Mouse (Mus musculus) intestine, postnatal 0 days (tissue): Measurements from ENCODE around the gene Tfg. TPM values are rescaled to one million over a fixed set of nuclear protein-coding genes. Genes with fewer than 3 reads are reported as not detected.
A peak's percentile ranks its signal among the peaks of the same experiment; 100 is the strongest.

Experiments
- ATAC-seq: fragments of 200-750 bp; cut with Nextera tagmentation; 2 replicates; pipeline ENCODE4 v1.8.0; 2017; ENCODE audit warnings: mild to moderate bottlenecking, moderate TSS enrichment, moderate library complexity
- H3K27ac ChIP-seq: fragments of 300-500 bp; sonication (generic); 2 replicates; pipeline ENCODE4 v1.5.1; 2014; ENCODE audit warnings: mild to moderate bottlenecking, low read depth, low read length, moderate library complexity
- H3K27me3 ChIP-seq: fragments of 300-500 bp; sonication (generic); replicated peaks from 2 replicates; pipeline ENCODE4 v1.6.1; 2014; ENCODE audit warnings: low read length, mixed read lengths; ENCODE audit not compliant: control insufficient read depth, insufficient read depth
- H3K36me3 ChIP-seq: fragments of 300-500 bp; sonication (generic); 2 replicates; pipeline ENCODE4 v1.6.1; 2014; ENCODE audit warnings: mild to moderate bottlenecking, moderate library complexity; ENCODE audit not compliant: control insufficient read depth, insufficient read depth
- H3K4me1 ChIP-seq: fragments of 300-500 bp; sonication (generic); replicated peaks from 2 replicates; pipeline ENCODE4 v1.6.1; 2014; ENCODE audit warnings: antibody characterized with exemption, low read length, mixed read lengths; ENCODE audit not compliant: control insufficient read depth, insufficient read depth
- H3K4me2 ChIP-seq: fragments of 300-500 bp; sonication (generic); replicated peaks from 2 replicates; pipeline ENCODE4 v1.6.1; 2014; ENCODE audit warnings: low read depth, mild to moderate bottlenecking, moderate library complexity
- H3K4me3 ChIP-seq: fragments of 300-500 bp; sonication (generic); 2 replicates; pipeline ENCODE4 v1.5.1; 2014; ENCODE audit warnings: low read depth, low read length
- H3K9ac ChIP-seq: fragments of 300-500 bp; sonication (generic); 2 replicates; pipeline ENCODE4 v1.6.1; 2014; ENCODE audit warnings: mild to moderate bottlenecking, low read depth, low read length
- H3K9me3 ChIP-seq: fragments of 300-500 bp; sonication (generic); 2 replicates; pipeline ENCODE4 v1.6.1; 2016; ENCODE audit warnings: mixed run types; ENCODE audit not compliant: control insufficient read depth
- CTCF ChIP-seq: sonication (generic); IDR thresholded peaks from 2 replicates; pipeline ENCODE4 v1.5.1; 2016; ENCODE audit warnings: low read depth, mild to moderate bottlenecking, control low read depth, antibody characterized with exemption, moderate library complexity
- WGBS: fragments of 180-500 bp; shearing (Covaris S2); extraction: QIAGEN DNeasy Blood & Tissue Kit; methylation state at CpG from one replicate; pipeline ENCODE4 v1.1.7; 2014; 5-methylcytosine and 5-hydroxymethylcytosine counted together
- polyA plus RNA-seq: library from polyadenylated mRNA; unstranded; fragments of >200 nt; fragmentation: Nextera tagmentation; extraction: Ambion mirVana; gene quantifications from 2 replicates; pipeline ENCODE4 v1.2.1, GENCODE M21; 2015

The Tfg gene
- polyA plus RNA-seq, 1 experiment from 2014 or later, result 509 TPM

DNA sequence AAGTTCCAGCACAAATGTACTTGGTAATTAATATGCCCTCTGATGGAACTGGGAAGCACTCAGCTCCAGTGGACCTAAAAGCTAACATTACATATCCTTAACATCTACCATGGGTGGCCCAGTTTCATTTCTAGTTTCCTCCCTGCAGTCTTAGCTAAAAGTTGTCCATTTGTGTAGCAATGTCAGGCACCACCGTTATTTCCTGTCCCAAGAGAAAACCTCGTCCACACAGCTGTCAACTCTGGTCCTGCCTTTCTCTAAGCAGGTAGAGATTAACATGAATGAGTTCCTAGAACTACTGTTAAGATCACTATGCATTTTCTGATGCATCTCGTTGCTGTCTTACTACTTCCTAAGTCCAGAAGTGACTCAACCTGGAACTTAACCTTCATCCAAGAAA, 1.6 kb downstream of the Tfg start:
- Histone ChIP-seq H3K4me3 (peak overlapping the region; percentile 73), H3K9me3 (no peaks in the 10 kb centered on the region), H3K4me2 (peak overlapping the region; percentile 71), H3K36me3 (peaks cover 18% of the 10 kb centered on the region), H3K9ac (peak overlapping the region; percentile 98), H3K4me1 (0 out of 2 replicates have a peak, but pooled peaks cover 3% of the 10 kb centered on the region), H3K27ac (peak overlapping the region; percentile 100), H3K27me3 (no peaks in the 10 kb centered on the region)
- no peak for TF ChIP-seq CTCF
- no peak for ATAC-seq
- 25% methylated on average over 3 of the region's 3 CpGs for WGBS

- WGBS, result 40% methylated on average over 3 of the region's 3 CpGs
Measured at GRCm38 (mm10) chr16:56710071-56710470, 7.2 kb downstream of the Tfg start.

DNA sequence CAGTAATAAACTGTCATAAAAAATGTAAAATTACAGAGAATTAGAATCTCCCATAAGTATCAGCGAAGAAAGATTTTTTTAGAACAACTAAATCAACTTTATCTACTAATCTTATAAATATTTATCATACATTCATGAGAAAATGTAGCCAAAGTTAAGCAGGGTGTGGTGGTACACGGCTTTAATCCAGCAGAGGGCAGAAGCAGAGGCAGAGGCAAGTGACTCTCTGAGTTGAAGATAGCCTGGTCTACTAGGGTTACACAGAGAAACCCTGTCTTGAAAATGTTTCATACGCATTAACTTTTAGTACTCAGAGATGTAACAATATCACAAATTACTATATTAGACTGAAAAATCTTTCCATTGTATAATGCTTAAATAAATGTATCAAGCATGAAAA, 11.5 kb downstream of the Tfg start:
- TF ChIP-seq CTCF, result peak; percentile 58
- WGBS, result 79% methylated on average over 3 of the region's 3 CpGs
- Histone ChIP-seq H3K4me3 (no peak overlapping the region), H3K27ac (no peak overlapping the region), H3K36me3 (peaks cover 52% of the 10 kb centered on the region), H3K4me1 (no peaks in the 10 kb centered on the region), H3K27me3 (no peaks in the 10 kb centered on the region), H3K9me3 (no peaks in the 10 kb centered on the region), H3K9ac (no peak overlapping the region), H3K4me2 (no peak overlapping the region)
- ATAC-seq, result no peak

More at GRCm38 (mm10) chr16:56710071-56710470, 7.2 kb downstream of the Tfg start:
- H3K27ac ChIP-seq, result peak overlapping the region; percentile 50
- no peaks in the 10 kb centered on the region for H3K27me3 ChIP-seq
- H3K4me1 ChIP-seq, result 0 out of 2 replicates have a peak, but pooled peaks cover 3% of the 10 kb centered on the region
- H3K36me3 ChIP-seq, result peaks cover 46% of the 10 kb centered on the region
- H3K4me3 ChIP-seq, result no peak overlapping the region
- no peak for TF ChIP-seq CTCF
- ATAC-seq, result peak; percentile 84
- H3K9ac ChIP-seq, result no peak overlapping the region
- no peak overlapping the region for H3K4me2 ChIP-seq
- H3K9me3 ChIP-seq, result no peaks in the 10 kb centered on the region

DNA sequence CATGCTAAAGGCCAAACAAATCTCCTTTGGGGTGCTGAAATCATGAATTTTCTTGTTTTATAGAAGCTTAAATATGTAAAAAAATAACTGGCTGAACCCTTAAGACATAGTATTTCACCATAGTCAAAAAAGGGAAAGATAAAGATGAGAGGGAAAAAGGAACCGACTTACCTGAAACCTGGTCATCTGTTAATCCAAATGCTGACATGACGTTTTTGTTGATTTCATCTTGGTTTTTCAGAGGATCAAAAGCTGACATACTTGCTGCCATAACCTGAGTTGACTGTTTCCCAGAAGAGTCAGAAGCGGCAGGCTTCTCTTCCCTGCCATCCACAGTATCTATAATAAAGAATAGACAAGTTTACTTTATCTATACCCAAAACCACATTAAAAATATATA, 16.4 kb downstream of the Tfg start:
- WGBS, result 84% methylated on average over 3 of the region's 3 CpGs
- Histone ChIP-seq H3K27me3 (no peaks in the 10 kb centered on the region), H3K9ac (no peak overlapping the region), H3K27ac (no peak overlapping the region), H3K4me3 (no peak overlapping the region), H3K4me1 (no peaks in the 10 kb centered on the region), H3K36me3 (peaks cover 52% of the 10 kb centered on the region), H3K9me3 (no peaks in the 10 kb centered on the region), H3K4me2 (no peak overlapping the region)
- TF ChIP-seq CTCF, result no peak
- ATAC-seq, result no peak

DNA sequence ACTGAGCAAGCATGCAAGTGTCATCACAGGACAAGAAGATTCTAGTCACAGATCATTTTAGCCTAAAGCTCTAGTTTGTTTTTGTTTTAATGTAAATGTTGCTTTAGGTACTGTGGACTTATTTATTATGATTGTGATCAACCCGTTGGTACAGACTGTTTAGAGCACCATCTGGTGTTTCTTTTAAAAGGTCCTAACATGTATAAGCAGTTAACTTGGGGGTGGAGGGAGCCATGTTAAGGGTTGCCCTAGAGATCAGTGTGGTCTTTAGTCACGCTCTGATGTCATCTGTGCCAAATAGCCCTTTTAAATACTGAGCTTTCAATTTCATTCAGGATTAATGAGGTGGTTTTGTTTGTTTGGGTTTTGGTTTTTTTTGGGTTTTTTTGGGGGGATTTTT, 20.8 kb downstream of the Tfg start:
- no peak overlapping the region for H3K9ac ChIP-seq
- H3K4me2 ChIP-seq, result no peak overlapping the region
- H3K9me3 ChIP-seq, result no peaks in the 10 kb centered on the region
- no peak for TF ChIP-seq CTCF
- H3K4me3 ChIP-seq, result no peak overlapping the region
- no peak for ATAC-seq
- H3K27me3 ChIP-seq, result no peaks in the 10 kb centered on the region
- H3K27ac ChIP-seq, result no peak overlapping the region
- H3K4me1 ChIP-seq, result no peaks in the 10 kb centered on the region
- peaks cover 52% of the 10 kb centered on the region for H3K36me3 ChIP-seq
- 70% methylated on average over 2 of the region's 2 CpGs for WGBS

DNA sequence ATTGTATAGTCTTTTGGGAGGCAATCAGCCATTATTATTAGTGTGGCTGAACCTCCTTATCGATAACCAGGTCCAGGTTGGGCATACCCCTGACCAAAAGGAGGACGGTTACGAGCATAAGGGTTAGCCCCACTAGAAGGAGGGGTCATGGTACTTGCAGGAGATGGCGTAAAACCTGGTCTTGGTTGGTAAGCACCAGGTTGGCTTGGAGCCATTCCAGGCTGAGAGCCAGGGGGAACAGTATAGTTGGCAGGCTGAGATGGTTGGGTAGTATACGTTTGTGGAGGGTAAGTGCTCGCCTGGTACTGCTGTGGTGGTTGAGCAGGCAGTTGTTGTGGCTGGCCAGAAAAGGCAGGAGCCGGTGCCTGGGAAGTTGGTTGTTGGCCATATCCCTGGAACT, 26.5 kb downstream of the Tfg start:
- H3K4me2 ChIP-seq, result no peak overlapping the region
- peaks cover 44% of the 10 kb centered on the region for H3K36me3 ChIP-seq
- no peak overlapping the region for H3K27ac ChIP-seq
- H3K4me3 ChIP-seq, result no peak overlapping the region
- no peaks in the 10 kb centered on the region for H3K4me1 ChIP-seq
- TF ChIP-seq CTCF, result no peak
- H3K27me3 ChIP-seq, result no peaks in the 10 kb centered on the region
- no peak for ATAC-seq
- H3K9ac ChIP-seq, result no peak overlapping the region
- no peaks in the 10 kb centered on the region for H3K9me3 ChIP-seq
- WGBS, result 94% methylated on average over 7 of the region's 7 CpGs

GRCm38 (mm10) chr16:56686747-56687146, 30.5 kb downstream of the Tfg start:
- no peak overlapping the region for H3K27ac ChIP-seq
- no peak overlapping the region for H3K9ac ChIP-seq
- no peaks in the 10 kb centered on the region for H3K27me3 ChIP-seq
- H3K9me3 ChIP-seq, result no peaks in the 10 kb centered on the region
- no peak for ATAC-seq
- TF ChIP-seq CTCF, result no peak
- 91% methylated on average over 5 of the region's 5 CpGs for WGBS
- H3K4me2 ChIP-seq, result no peak overlapping the region
- H3K4me3 ChIP-seq, result no peak overlapping the region
- H3K36me3 ChIP-seq, result peaks cover 47% of the 10 kb centered on the region
- no peaks in the 10 kb centered on the region for H3K4me1 ChIP-seq
